Mouse (Mus musculus) sigmoid colon, adult 10 weeks (tissue): Measurements from ENCODE around the gene Cer1. TPM values are rescaled to one million over a fixed set of nuclear protein-coding genes. Genes with fewer than 3 reads are reported as not detected.

ENCODE experiments used
- polyA plus RNA-seq: library from polyadenylated mRNA; stranded (reverse); fragments of 350-450 nt; fragmentation: Illumina TruSeq; extraction: RNeasy Lipid Tissue Mini Kit (QIAGEN cat#74804); gene quantifications from one replicate; pipeline ENCODE4 v1.2.3, GENCODE M21; 2014; ENCODE audit warnings: low read depth, low replicate concordance

Cer1 gene
- polyA plus RNA-seq: not detected

DNA sequence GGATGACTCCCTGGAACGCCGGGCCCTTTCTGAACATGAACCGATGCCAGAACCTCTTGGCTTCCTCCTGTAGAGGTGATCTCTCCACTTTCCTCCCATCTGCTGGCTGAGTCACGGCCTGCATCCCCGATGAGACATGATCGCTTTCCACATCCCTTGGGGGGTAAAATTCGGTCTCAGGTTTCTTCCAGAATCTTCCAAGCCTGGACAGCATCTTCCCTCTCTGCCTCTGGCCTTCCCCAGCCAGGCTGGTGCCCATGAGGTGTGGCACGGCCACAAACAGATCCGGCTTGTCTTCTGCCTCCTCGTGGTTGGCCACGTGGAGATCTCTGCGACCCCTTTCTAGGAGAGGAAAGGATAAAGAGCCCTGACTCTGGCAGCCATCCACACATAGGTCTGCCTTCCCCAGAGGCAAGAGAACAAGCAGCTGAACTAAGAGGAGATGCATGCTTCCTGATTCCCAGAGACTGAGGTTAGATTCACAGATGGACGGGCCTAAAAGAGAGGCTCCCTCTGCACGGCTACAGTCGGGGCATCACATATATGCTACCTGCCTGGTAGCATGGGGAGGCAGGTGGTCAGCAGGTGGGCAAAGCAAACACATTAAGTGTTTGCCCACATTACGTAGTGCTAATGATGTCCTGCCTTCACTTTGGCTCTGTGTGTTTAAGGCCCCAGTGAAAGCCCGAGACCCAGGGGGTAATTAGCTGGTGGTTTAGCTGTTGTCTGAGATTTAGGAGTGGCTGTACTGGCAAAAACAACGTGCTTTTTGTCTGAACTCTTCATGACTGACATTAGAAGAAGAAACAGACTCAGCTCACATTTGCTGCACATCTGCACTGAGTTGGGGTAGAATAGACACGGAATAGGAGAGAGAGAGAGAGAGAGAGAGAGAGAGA is at the start of gene Cer1:
Gene Cer1 (minus strand): TSS at position 513 of the 899 bp plus-strand sequence.

DNA sequence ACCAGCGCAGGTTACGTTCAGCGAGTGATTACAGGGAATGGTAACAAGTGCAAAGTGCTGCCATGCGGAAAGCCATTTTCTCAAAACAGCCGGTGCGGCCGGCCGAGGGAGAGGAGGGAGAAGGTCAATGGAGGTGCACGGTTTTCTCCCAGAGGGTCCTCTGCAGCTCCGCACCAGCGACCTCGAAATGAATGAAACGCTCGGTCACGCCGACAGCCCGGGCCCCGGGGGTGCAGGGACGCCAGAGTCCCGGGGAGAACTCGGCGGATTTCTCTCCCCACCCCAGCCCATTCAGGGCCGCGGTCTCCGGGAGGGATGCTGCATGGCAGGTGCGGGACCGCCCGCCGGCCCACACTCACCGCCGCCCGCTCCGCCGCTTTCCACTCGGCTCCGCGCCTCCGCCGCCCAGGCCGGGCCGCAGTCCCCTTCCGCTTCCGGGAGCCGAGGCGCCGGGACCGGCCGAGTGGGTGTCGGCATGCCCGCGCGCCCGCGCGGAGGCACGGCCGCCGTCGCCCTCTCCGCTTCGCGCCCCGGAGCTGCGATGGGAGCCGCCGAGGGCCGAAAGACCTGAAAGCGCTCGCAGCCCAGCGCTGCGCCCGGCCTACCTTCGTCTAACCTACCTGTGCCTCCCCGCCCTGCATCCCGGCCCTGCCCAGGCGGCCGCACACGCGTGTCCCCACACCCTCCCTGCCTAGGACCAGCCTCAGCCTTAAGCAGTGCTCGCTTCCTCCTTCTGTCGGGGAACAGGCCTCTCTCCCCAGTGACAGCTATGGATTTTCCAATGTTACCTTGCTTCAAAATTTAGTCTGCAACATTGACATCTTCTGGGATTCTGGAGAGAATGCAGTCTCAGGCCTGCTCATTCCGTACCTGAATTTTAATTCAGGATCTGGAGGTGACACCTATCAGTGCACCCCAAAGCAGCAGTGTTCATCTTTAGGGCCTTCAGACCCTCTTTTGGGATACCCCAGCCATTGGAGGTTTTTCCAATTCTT is 25.5 kb downstream of the Cer1 start, which contains the start of gene Zdhhc21:
Gene Zdhhc21 (minus strand): TSS at position 828 of the 995 bp plus-strand sequence.

Other genes with a start within 250 kb of the Cer1 start
- gene Nfib, start 179.4 kb downstream of the Cer1 start, polyA plus RNA-seq: 47.0 TPM
- gene Zdhhc21, start 25.2 kb downstream of the Cer1 start, polyA plus RNA-seq: 56.0 TPM
- gene Frem1, start 167.2 kb upstream of the Cer1 start, polyA plus RNA-seq: 0.47 TPM